Mouse (Mus musculus) CH12.LX (cell line): ENCODE results near the gene Selenot. TPM values are rescaled to one million over a fixed set of nuclear protein-coding genes. Genes with fewer than 3 reads are reported as not detected.

ENCODE experiments used
- DNase-seq: peaks from one replicate; pipeline ENCODE4 v3.0.0-alpha.2; 2013; ENCODE audit errors: extremely low read depth
- H3K27ac ChIP-seq: 2 replicates; pipeline ENCODE4 v1.5.1; 2012; ENCODE audit warnings: low read depth, mild to moderate bottlenecking, control low read depth, moderate library complexity; ENCODE audit not compliant: insufficient read depth
- H3K27me3 ChIP-seq: replicated peaks from 2 replicates; pipeline ENCODE3; 2012; ENCODE audit warnings: inconsistent platforms
- H3K36me3 ChIP-seq, 2 experiments: replicated peaks in 1 of 2; 2 replicates each; pipeline versions ENCODE3 to v1.6.1; 2012; ENCODE audit warnings: inconsistent platforms in 1 of 2, low read length in 1 of 2, mild to moderate bottlenecking in 1 of 2, mixed read lengths in 1 of 2, moderate library complexity in 1 of 2; ENCODE audit not compliant: control insufficient read depth in 1 of 2, insufficient read depth in 1 of 2
- H3K4me1 ChIP-seq, 2 experiments: 2 replicates each; pipeline ENCODE4 v1.6.1; 2012; ENCODE audit warnings: inconsistent platforms in 1 of 2, moderate library complexity in 1 of 2; ENCODE audit not compliant: insufficient read depth in 2 of 2, control insufficient read depth in 1 of 2
- H3K4me2 ChIP-seq: 2 replicates; pipeline ENCODE4 v1.6.1; 2012; ENCODE audit warnings: low read depth, mild to moderate bottlenecking, control low read depth; ENCODE audit not compliant: poor library complexity, insufficient read depth, severe bottlenecking
- H3K4me3 ChIP-seq, 3 experiments: fragments of 150-350 bp in 1 of 3; sonication (generic) in 1 of 3; replicated peaks in 1 of 3; 2 replicates each; pipeline versions ENCODE3 to v1.5.1; 2011 to 2012; ENCODE audit warnings: low read depth in 2 of 3, low read length in 2 of 3, mild to moderate bottlenecking in 2 of 3, moderate library complexity in 2 of 3, control low read depth in 1 of 3, improper control_type of control experiment in 1 of 3, inconsistent platforms in 1 of 3, mixed read lengths in 1 of 3; ENCODE audit not compliant: poor library complexity in 1 of 3
- H3K79me2 ChIP-seq: replicated peaks from 2 replicates; pipeline ENCODE4 v1.6.1; 2012; ENCODE audit warnings: mild to moderate bottlenecking, moderate library complexity; ENCODE audit not compliant: control insufficient read depth, poor library complexity, insufficient read depth, severe bottlenecking; ENCODE audit errors: extremely low read depth
- H3K9ac ChIP-seq: 2 replicates; pipeline ENCODE4 v1.6.1; 2012; ENCODE audit warnings: low read depth, mild to moderate bottlenecking, control low read depth, moderate library complexity; ENCODE audit not compliant: insufficient read depth
- H3K9me3 ChIP-seq: replicated peaks from 2 replicates; pipeline ENCODE3; 2012; ENCODE audit warnings: low read length, inconsistent platforms, mixed read lengths
- HCFC1 ChIP-seq: IDR thresholded peaks from 2 replicates; pipeline ENCODE4 v1.6.1; 2012; ENCODE audit warnings: low read depth, mild to moderate bottlenecking, inconsistent platforms, low read length, improper control_type of control experiment
- MAX ChIP-seq: IDR thresholded peaks from 2 replicates; pipeline ENCODE4 v1.6.1; 2011; ENCODE audit warnings: low read length, improper control_type of control experiment
- MXI1 ChIP-seq: IDR thresholded peaks from 2 replicates; pipeline ENCODE4 v1.6.1; 2011; ENCODE audit warnings: mild to moderate bottlenecking, low read depth, low read length, improper control_type of control experiment
- NELFE ChIP-seq: IDR thresholded peaks from 2 replicates; pipeline ENCODE4 v1.6.1; 2011; ENCODE audit warnings: low read depth, low read length, improper control_type of control experiment
- NRF1 ChIP-seq: IDR thresholded peaks from 2 replicates; pipeline ENCODE4 v1.6.1; 2014; ENCODE audit warnings: low read depth, mild to moderate bottlenecking, inconsistent platforms, low read length, improper control_type of control experiment, moderate library complexity
- SIN3A ChIP-seq: IDR thresholded peaks from 2 replicates; pipeline ENCODE4 v1.6.1; 2012; ENCODE audit warnings: low read length, improper control_type of control experiment, inconsistent platforms
- UBTF ChIP-seq: IDR thresholded peaks from 2 replicates; pipeline ENCODE4 v1.6.1; 2012; ENCODE audit warnings: low read depth, mild to moderate bottlenecking, inconsistent platforms, low read length, improper control_type of control experiment, moderate library complexity
- USF2 ChIP-seq: conservative IDR thresholded peaks from 2 replicates; pipeline ENCODE4 v1.6.1; 2011; ENCODE audit warnings: low read depth, low read length, improper control_type of control experiment
- ZKSCAN1 ChIP-seq: IDR thresholded peaks from 2 replicates; pipeline ENCODE4 v1.6.1; 2012; ENCODE audit warnings: low read depth, inconsistent platforms, low read length, improper control_type of control experiment, borderline replicate concordance
- ZMIZ1 ChIP-seq: IDR thresholded peaks from 2 replicates; pipeline ENCODE4 v1.6.1; 2012; ENCODE audit warnings: low read depth, mild to moderate bottlenecking, inconsistent platforms, low read length, improper control_type of control experiment
- ZNF384 ChIP-seq: IDR thresholded peaks from 2 replicates; pipeline ENCODE4 v1.6.1; 2012; ENCODE audit warnings: low read depth, low read length, improper control_type of control experiment, inconsistent platforms
- dilution Hi-C: fragments of 300-500 bp; cut with MboI; formaldehyde crosslinking; loops from 2 replicates; pipeline ENCODE4 v1.14.3; 2020; ENCODE audit warnings: low sequenced_read_pairs; ENCODE audit not compliant: extremely low pct_unique_long_range_greater_than_20kb, extremely low pct_ligation_motif_present
- in situ Hi-C: fragments of 300-500 bp; cut with MboI; formaldehyde crosslinking; loops from 3 replicates; pipeline ENCODE4 v1.14.3; 2019; ENCODE audit warnings: low sequenced_read_pairs, low pct_ligation_motif_present, low pct_unique_long_range_greater_than_20kb, mixed read lengths
- polyA plus RNA-seq: library from polyadenylated mRNA; unstranded; fragments of >175 nt; gene quantifications from 2 replicates; pipeline ENCODE4 v1.2.1, GENCODE M21; 2012; ENCODE audit warnings: low read depth; ENCODE audit not compliant: insufficient read length
- total RNA-seq, 2 experiments: library from RNA; depleted of rRNA; stranded (reverse); fragments of 300-350 nt in 1 of 2; fragments of >200 nt in 1 of 2; gene quantifications; 2 replicates each; pipeline ENCODE4 v1.2.3; 2012 to 2014

Selenot gene
- total and polyA plus RNA-seq, 3 experiments, result 63.6 to 254 (median 157) TPM

DNA sequence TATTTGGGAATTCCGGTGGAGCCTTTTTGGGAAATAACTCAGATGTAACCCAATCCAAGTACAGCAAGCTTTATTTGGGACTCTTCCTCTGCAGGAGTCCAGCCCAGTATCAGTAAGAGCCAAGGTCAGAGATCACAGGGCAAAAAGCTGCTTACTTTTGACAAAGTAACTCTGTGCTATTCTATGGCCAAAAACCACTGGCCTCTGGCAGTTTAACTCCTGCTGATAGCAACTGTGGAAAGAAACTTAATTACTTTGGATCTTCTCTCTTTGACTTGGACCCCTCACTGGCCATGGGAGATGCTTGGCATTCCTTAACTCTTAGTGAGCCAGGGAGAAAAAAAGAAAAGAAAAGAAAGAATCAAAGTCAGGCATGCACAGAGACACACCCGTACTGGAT lies 15.0 kb upstream of the Selenot start:
- H3K79me2 ChIP-seq, result no peaks in the 10 kb centered on the region
- dilution Hi-C loops, result no loop called here
- in situ Hi-C loops, result no loop called here
- H3K27ac ChIP-seq, result no peak overlapping the region
- H3K9me3 ChIP-seq, result no peaks in the 10 kb centered on the region
- DNase-seq, result no peak
- H3K4me2 ChIP-seq, result no peak overlapping the region
- no peak overlapping the region for H3K4me3 ChIP-seq
- H3K36me3 ChIP-seq, result peaks cover 13 to 26% of the 10 kb centered on the region in 2 experiments
- no peak for TF ChIP-seq NELFE
- no peak for TF ChIP-seq NRF1
- TF ChIP-seq, all 38 proteins: peak for 0
- Histone ChIP-seq H3K27me3 (no peaks in the 10 kb centered on the region), H3K9ac (no peak overlapping the region), H3K4me1 (peaks cover 3 to 5% of the 10 kb centered on the region in 2 experiments; a peak in 3 of 4 replicates)

DNA sequence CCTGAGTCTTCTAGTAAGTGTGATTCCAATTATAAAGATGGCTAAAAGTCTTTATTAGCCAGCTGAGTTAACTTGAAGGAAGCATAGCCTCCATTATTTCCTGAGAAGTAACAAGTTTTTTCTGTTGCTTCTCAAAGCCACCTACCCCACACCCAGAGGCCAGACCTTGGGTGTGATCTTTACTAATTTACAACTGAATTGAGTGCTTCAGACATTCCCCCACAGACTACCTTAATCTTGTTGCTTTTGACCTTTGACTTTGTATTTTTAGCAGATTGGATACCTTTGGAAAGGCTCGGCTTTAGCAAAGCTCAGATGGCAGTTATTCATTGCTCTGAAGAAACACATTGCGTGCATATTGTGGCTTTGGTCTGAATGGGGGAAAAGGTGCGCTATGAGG lies 5.6 kb upstream of the Selenot start:
- no peak overlapping the region for H3K4me2 ChIP-seq
- no peaks in the 10 kb centered on the region for H3K36me3 ChIP-seq
- H3K9me3 ChIP-seq, result no peaks in the 10 kb centered on the region
- H3K27me3 ChIP-seq, result no peaks in the 10 kb centered on the region
- DNase-seq, result no peak
- no peaks in the 10 kb centered on the region for H3K79me2 ChIP-seq
- H3K4me1 ChIP-seq, result peaks cover 0 to 2% of the 10 kb centered on the region in 2 experiments; a peak in 1 of 4 replicates
- no peak for TF ChIP-seq USF2
- no peak for TF ChIP-seq ZMIZ1
- TF ChIP-seq ZKSCAN1, result no peak
- TF ChIP-seq MAX, result no peak
- no peak for TF ChIP-seq NRF1
- dilution Hi-C loops, result no loop called here
- in situ Hi-C loops, result no loop called here
- no peak overlapping the region for H3K9ac ChIP-seq
- no peak overlapping the region for H3K4me3 ChIP-seq
- no peak overlapping the region for H3K27ac ChIP-seq

DNA sequence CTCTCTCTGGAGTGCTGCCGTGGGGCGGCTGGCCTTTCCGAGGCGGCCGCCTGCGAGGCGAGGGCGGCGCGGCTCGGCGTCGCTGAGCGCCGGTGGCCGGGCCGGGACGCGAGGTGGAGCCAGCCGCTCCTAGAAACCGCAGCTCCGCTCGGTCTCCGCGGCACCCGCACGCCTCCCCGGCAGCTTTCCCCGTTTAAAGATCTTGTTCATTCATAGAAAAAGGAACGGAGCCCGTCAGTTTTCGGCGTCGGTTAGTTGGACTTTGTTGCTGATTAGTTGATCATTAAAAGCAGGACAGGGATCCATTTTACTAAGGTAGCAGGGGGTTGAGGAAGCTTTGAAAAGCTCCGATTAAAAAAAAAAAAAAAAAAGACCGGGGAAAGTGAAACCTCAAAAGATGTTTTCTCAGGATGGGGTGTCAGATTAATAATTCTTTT lies 649 bp downstream of the Selenot start:
- DNase-seq, result peak; percentile 27

More for the DNA sequence above, 649 bp downstream of the Selenot start:
- Histone ChIP-seq H3K9me3 (no peaks in the 10 kb centered on the region), H3K4me2 (no peak overlapping the region), H3K4me3 (peak overlapping the region; percentile 73 to 94 (median 80)), H3K27me3 (no peaks in the 10 kb centered on the region), H3K4me1 (peaks cover 2 to 30% of the 10 kb centered on the region in 2 experiments; a peak in 2 of 4 replicates), H3K9ac (peak overlapping the region; percentile 97), H3K36me3 (peaks cover 7 to 23% of the 10 kb centered on the region in 2 experiments), H3K27ac (peak overlapping the region; percentile 95), H3K79me2 (peaks cover 50% of the 10 kb centered on the region)
- in situ Hi-C loops (no loop called here), dilution Hi-C loops (no loop called here)
- TF ChIP-seq SIN3A (no peak), UBTF (peak; percentile 95), HCFC1 (no peak), MXI1 (0 out of 2 replicates have a peak, but pooled peaks have one; percentile 7), ZNF384 (peak; percentile 64)
